Mouse (Mus musculus) embryonic facial prominence, embryonic 10.5 days (tissue): ENCODE data around the gene Angptl6. TPM values are rescaled to one million over a fixed set of nuclear protein-coding genes. Genes with fewer than 3 reads are reported as not detected.

Experiments used
- microRNA-seq: library from miRNA; unstranded; fragments of <30 nt; microRNA quantifications from one replicate; pipeline ENCODE4, GENCODE M21; 2017
- polyA plus RNA-seq: library from polyadenylated mRNA; unstranded; fragments of >200 nt; fragmentation: Nextera tagmentation; extraction: Ambion mirVana; gene quantifications from 2 replicates; pipeline ENCODE4 v1.2.1, GENCODE M21; 2016

Angptl6 gene
- polyA plus RNA-seq, 1 experiment from 2014 or later, result 3.2 TPM

Small RNA genes within 50 kb of the gene (microRNA-seq; reads per million reads assigned to microRNA genes)
- 1.5 reads per million for gene Mir7081

Other genes with a start within 250 kb of the Angptl6 start
- 356 and 365 TPM in 2 replicates for gene Ubl5, start 236.8 kb downstream of the Angptl6 start, polyA plus RNA-seq
- gene Fbxl12, start 235.0 kb downstream of the Angptl6 start, polyA plus RNA-seq, result 18.7 and 18.9 TPM in 2 replicates
- gene Pin1, start 227.6 kb downstream of the Angptl6 start, polyA plus RNA-seq, result 82.2 and 87.9 TPM in 2 replicates
- gene Olfm2, start 133.4 kb downstream of the Angptl6 start, polyA plus RNA-seq, result 13.1 and 20.1 TPM in 2 replicates
- 0.39 and 0.60 TPM in 2 replicates for gene Col5a3, start 64.7 kb downstream of the Angptl6 start, polyA plus RNA-seq
- not detected in 2 replicates for gene Rdh8, start 61.2 kb downstream of the Angptl6 start, polyA plus RNA-seq
- 1.1 and 2.2 TPM in 2 replicates for gene A230050P20Rik, start 11.1 kb downstream of the Angptl6 start, polyA plus RNA-seq
- 99.2 and 100 TPM in 2 replicates for gene Ppan, start 8.4 kb upstream of the Angptl6 start, polyA plus RNA-seq
- gene Eif3g, start 18.9 kb upstream of the Angptl6 start, polyA plus RNA-seq, result 411 and 431 TPM in 2 replicates
- 168 and 176 TPM in 2 replicates for gene Dnmt1, start 80.2 kb upstream of the Angptl6 start, polyA plus RNA-seq
- 38.2 and 42.8 TPM in 2 replicates for gene S1pr2, start 97.1 kb upstream of the Angptl6 start, polyA plus RNA-seq
- gene Mrpl4, start 123.0 kb upstream of the Angptl6 start, polyA plus RNA-seq, result 154 and 161 TPM in 2 replicates
- 5.9 and 6.0 TPM in 2 replicates for gene Icam1, start 136.3 kb upstream of the Angptl6 start, polyA plus RNA-seq
- 3.8 and 5.1 TPM in 2 replicates for gene Icam4, start 149.6 kb upstream of the Angptl6 start, polyA plus RNA-seq
- gene Icam5, start 152.3 kb upstream of the Angptl6 start, polyA plus RNA-seq, result not detected in 2 replicates
- 0.70 and 1.8 TPM in 2 replicates for gene Zglp1, start 187.4 kb upstream of the Angptl6 start, polyA plus RNA-seq
- gene Gm49373, start 193.4 kb upstream of the Angptl6 start, polyA plus RNA-seq, result 0.42 and 1.4 TPM in 2 replicates
- 62.6 and 64.0 TPM in 2 replicates for gene Fdx1l, start 193.9 kb upstream of the Angptl6 start, polyA plus RNA-seq
- 3.5 and 4.5 TPM in 2 replicates for gene Gm38431, start 212.3 kb upstream of the Angptl6 start, polyA plus RNA-seq
- gene Raver1, start 212.3 kb upstream of the Angptl6 start, polyA plus RNA-seq, result 98.1 and 106 TPM in 2 replicates